Mouse (Mus musculus) midbrain, embryonic 11.5 days (tissue): Measurements from ENCODE around the gene Top3b. TPM values are rescaled to one million over a fixed set of nuclear protein-coding genes. Genes with fewer than 3 reads are reported as not detected.
A peak's percentile ranks its signal among the peaks of the same experiment; 100 is the strongest.

Source experiments
- ATAC-seq: fragments of 200-750 bp; cut with Nextera tagmentation; 2 replicates; pipeline ENCODE4 v1.8.0; 2017; ENCODE audit warnings: moderate TSS enrichment, moderate library complexity; ENCODE audit not compliant: low FRiP score
- DNase-seq: peaks from one replicate; pipeline ENCODE4 v3.0.0; 2015; ENCODE audit warnings: low spot score; ENCODE audit errors: missing footprints
- H3K27ac ChIP-seq: fragments of 300-500 bp; sonication (generic); 2 replicates; pipeline ENCODE4 v1.5.1; 2014; ENCODE audit warnings: low read depth, low read length
- H3K27me3 ChIP-seq: fragments of 300-500 bp; sonication (generic); 2 replicates; pipeline ENCODE4 v1.6.1; 2014; ENCODE audit warnings: mild to moderate bottlenecking, low read length, moderate library complexity, mixed read lengths; ENCODE audit not compliant: control insufficient read depth, insufficient read depth
- H3K36me3 ChIP-seq: fragments of 300-500 bp; sonication (generic); 2 replicates; pipeline ENCODE4 v1.6.1; 2014; ENCODE audit warnings: mild to moderate bottlenecking, low read length, moderate library complexity, mixed read lengths; ENCODE audit not compliant: control insufficient read depth, insufficient read depth
- H3K4me1 ChIP-seq: fragments of 300-500 bp; sonication (generic); 2 replicates; pipeline ENCODE4 v1.6.1; 2014; ENCODE audit warnings: low read length; ENCODE audit not compliant: control insufficient read depth, insufficient read depth
- H3K4me2 ChIP-seq: fragments of 300-500 bp; sonication (generic); 2 replicates; pipeline ENCODE4 v1.6.1; 2014; ENCODE audit warnings: mild to moderate bottlenecking, moderate library complexity
- H3K4me3 ChIP-seq: fragments of 300-500 bp; sonication (generic); 2 replicates; pipeline ENCODE4 v1.5.1; 2014; ENCODE audit warnings: low read depth, low read length
- H3K9ac ChIP-seq: fragments of 300-500 bp; sonication (generic); 2 replicates; pipeline ENCODE4 v1.6.1; 2014; ENCODE audit warnings: low read length
- H3K9me3 ChIP-seq: fragments of 300-500 bp; sonication (generic); 2 replicates; pipeline ENCODE4 v1.6.1; 2016; ENCODE audit warnings: low read length; ENCODE audit not compliant: control insufficient read depth
- WGBS: fragments of 180-500 bp; shearing (Covaris S2); extraction: QIAGEN DNeasy Blood & Tissue Kit; methylation state at CpG from one replicate; pipeline ENCODE4 v1.1.7; 2014; 5-methylcytosine and 5-hydroxymethylcytosine counted together
- polyA plus RNA-seq: library from polyadenylated mRNA; unstranded; fragments of >200 nt; fragmentation: Nextera tagmentation; extraction: Ambion mirVana; gene quantifications from 2 replicates; pipeline ENCODE4 v1.2.1, GENCODE M21; 2014

Gene Top3b
- polyA plus RNA-seq, 1 experiment from 2014 or later: 56.7 TPM

DNA sequence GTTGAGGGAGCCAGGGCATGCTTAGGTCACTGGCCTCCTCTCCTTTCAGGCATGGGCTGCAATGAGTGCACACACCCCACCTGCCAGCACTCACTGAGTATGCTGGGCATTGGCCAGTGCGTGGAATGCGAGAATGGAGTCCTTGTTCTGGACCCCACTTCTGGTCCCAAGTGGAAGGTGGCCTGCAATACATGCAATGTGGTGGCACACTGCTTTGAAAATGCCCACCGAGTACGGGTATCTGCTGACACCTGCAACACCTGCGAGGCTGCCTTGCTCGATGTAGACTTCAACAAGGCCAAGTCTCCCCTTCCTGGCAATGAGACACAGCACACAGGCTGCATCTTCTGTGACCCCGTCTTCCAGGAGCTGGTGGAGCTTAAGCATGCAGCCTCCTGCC is 21.8 kb downstream of the Top3b start:
- H3K36me3 ChIP-seq: peaks cover 16% of the 10 kb centered on the region
- peaks cover 7% of the 10 kb centered on the region for H3K4me1 ChIP-seq
- H3K9ac ChIP-seq: no peak overlapping the region
- no peaks in the 10 kb centered on the region for H3K9me3 ChIP-seq
- H3K4me2 ChIP-seq: no peak overlapping the region
- WGBS: 92% methylated on average over 7 of the region's 7 CpGs
- no peak for ATAC-seq
- no peak overlapping the region for H3K27ac ChIP-seq
- no peaks in the 10 kb centered on the region for H3K27me3 ChIP-seq
- no peak for DNase-seq
- no peak overlapping the region for H3K4me3 ChIP-seq

DNA sequence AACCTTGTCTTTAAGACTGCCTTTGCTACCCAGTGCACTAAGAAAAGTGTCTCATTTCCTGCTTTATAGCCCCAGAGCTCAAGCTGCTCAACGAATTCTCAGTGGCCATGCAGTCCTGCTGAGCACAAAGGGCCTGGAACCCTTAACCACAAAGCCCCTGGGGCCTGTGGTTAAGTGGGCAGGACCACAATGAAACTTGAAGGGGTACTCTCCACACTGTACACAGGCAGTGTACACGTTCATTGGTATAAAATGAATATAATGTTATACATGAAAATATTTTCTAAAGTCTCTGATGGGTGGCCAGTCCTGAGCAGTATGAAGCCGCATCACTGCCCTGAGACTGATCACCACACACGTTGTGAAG is 25.5 kb downstream of the Top3b start:
- H3K9ac ChIP-seq: peak overlapping the region; percentile 75; the same call in 1 of the 2 replicates
- H3K9me3 ChIP-seq: no peaks in the 10 kb centered on the region
- peak; percentile 83 for DNase-seq
- H3K27ac ChIP-seq: no peak overlapping the region
- H3K36me3 ChIP-seq: peaks cover 3% of the 10 kb centered on the region
- H3K4me2 ChIP-seq: no peak overlapping the region
- no peaks in the 10 kb centered on the region for H3K27me3 ChIP-seq
- no peak for ATAC-seq
- 27% methylated on average over 4 of the region's 4 CpGs for whole genome bisulfite sequencing
- peaks cover 10% of the 10 kb centered on the region for H3K4me1 ChIP-seq
- H3K4me3 ChIP-seq: peak overlapping the region; percentile 63; the same call in 1 of the 2 replicates

DNA sequence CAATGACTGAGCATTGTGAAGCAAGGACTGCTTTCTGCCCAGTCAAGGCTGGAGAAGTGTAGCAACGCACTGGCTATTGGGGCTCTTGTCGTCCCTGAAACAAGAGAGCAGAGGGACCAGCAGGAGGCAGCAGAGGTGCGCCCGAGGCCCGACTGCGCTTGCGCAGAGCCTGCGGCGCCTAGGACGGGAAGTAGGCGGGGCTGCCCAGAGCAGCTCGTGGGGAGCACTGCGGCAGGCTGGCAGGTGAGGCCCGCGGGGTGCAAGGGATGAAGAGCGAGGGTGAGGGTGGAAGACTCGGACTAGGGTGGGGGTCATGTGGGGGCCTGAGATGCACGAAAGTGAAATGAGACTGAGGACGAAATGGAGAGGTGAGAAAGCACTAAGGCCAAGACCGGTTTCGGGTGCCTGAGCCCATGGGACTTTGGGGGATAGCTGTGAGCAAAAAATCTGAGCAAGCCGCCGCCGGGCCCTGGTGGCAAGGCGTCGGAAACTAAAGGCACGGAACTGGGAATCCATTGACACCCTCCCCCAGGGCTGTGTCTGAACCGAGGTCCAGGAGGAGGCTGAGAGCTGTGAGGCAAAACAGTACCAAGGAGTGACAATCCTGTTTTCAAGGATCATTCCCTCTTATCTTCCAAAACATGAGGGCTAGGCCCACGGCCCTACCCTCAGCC is 26.0 kb downstream of the Top3b start, which contains the start of gene Ppm1f:
Gene Ppm1f, plus strand, starts transcription at position 88 of the 674 bp plus-strand sequence.
- H3K4me2 ChIP-seq: peak within 1 kb of the TSS; percentile 86

DNA sequence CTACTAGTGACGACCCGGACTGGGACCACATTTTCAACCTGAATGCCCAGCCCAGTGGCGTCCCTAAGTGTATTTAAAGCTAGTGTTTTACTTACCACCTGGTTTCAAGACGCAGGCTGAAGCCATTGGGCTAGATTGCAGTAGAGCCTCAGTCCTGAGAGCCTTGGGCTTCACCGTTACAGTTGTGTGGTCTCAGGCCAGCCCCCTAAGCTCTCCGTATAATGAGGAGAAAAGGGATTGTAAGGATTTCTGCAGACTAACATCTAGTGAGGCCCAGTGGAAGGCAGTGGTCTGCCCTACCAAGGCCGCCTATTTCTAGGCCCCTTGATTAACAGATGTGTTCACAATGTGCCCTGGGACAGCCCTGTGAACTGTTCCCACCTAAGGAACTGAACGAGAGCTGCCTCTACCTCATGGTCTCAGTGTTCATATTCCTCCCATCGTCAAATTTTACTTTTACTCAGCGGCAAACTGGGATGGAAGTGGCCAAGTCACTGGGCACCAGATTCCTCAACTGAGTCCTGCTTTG is 26.6 kb downstream of the Top3b start:
- no peaks in the 10 kb centered on the region for H3K9me3 ChIP-seq
- H3K4me2 ChIP-seq: peak overlapping the region; percentile 86
- ATAC-seq (peak; percentile 10), DNase-seq (peak; percentile 84)
- H3K27ac ChIP-seq: no peak overlapping the region
- H3K4me3 ChIP-seq: peak overlapping the region; percentile 63
- H3K9ac ChIP-seq: peak overlapping the region; percentile 75
- H3K36me3 ChIP-seq: peaks cover 3% of the 10 kb centered on the region; the same call in 1 of the 2 replicates
- H3K4me1 ChIP-seq: peaks cover 10% of the 10 kb centered on the region
- 28% methylated on average over 10 of the region's 10 CpGs for WGBS
- H3K27me3 ChIP-seq: no peaks in the 10 kb centered on the region

More for the DNA sequence above, 26.0 kb downstream of the Top3b start, which contains the start of gene Ppm1f:
- WGBS: 1% methylated on average over 29 of the region's 29 CpGs
- H3K9ac ChIP-seq: peak within 1 kb of the TSS; percentile 75
- peaks cover 3% of the 10 kb centered on the region; the same call in 1 of the 2 replicates for H3K36me3 ChIP-seq
- H3K27me3 ChIP-seq: no peaks in the 10 kb centered on the region
- H3K27ac ChIP-seq: no peak within 1 kb of the TSS
- H3K4me1 ChIP-seq: peaks cover 10% of the 10 kb centered on the region
- DNase-seq (peak; percentile 100), ATAC-seq (peak; percentile 94)
- H3K4me3 ChIP-seq: peak within 1 kb of the TSS; percentile 63
- H3K9me3 ChIP-seq: no peaks in the 10 kb centered on the region

DNA sequence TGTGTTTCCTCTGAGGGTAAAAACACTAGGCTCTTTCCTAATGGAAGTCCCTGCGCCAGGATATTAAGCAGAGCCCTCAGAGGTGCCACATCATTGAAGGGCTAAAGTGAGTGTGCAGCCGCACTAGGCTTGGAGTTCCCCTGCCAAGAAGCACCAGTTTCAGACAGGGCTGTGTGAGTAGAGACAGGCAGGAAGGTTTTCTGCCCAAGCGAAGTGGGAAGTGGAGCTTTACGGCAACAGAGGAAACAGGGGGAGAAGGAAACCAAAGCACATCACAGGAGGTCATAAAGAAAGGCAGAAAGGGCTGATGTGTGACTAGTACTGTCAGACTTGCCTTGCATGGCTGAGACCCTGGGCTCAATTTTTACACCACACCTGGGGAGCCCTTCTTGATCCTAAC is 31.8 kb downstream of the Top3b start:
- Histone ChIP-seq H3K36me3 (peaks cover 1% of the 10 kb centered on the region), H3K4me3 (no peak overlapping the region), H3K4me1 (peaks cover 4% of the 10 kb centered on the region), H3K27me3 (no peaks in the 10 kb centered on the region), H3K9ac (no peak overlapping the region), H3K27ac (no peak overlapping the region), H3K4me2 (no peak overlapping the region), H3K9me3 (no peaks in the 10 kb centered on the region)
- DNase-seq (no peak), ATAC-seq (no peak)
- 79% methylated on average over 4 of the region's 4 CpGs for WGBS

DNA sequence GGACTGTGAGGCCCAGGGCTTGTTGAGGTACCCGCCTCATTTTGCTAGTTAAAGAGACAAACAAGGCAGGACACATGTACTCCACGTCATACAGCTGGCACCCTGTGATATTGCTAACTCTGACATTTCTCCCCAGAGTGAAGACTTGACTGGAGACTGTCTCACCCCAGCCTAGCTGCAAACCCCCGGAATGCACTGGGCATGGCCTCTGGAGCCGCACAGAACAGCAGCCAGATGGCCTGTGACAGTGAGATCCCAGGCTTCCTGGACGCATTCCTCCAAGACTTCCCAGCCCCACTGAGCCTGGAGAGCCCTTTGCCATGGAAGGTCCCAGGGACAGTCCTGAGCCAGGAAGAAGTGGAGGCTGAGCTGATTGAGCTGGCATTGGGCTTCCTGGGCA is 32.7 kb downstream of the Top3b start:
- Histone ChIP-seq H3K27me3 (no peaks in the 10 kb centered on the region), H3K4me3 (no peak overlapping the region), H3K36me3 (peaks cover 2% of the 10 kb centered on the region), H3K4me1 (no peaks in the 10 kb centered on the region), H3K9me3 (no peaks in the 10 kb centered on the region), H3K4me2 (no peak overlapping the region), H3K9ac (no peak overlapping the region), H3K27ac (no peak overlapping the region)
- ATAC-seq (no peak), DNase-seq (no peak)
- 92% methylated on average over 5 of the region's 5 CpGs for WGBS

DNA sequence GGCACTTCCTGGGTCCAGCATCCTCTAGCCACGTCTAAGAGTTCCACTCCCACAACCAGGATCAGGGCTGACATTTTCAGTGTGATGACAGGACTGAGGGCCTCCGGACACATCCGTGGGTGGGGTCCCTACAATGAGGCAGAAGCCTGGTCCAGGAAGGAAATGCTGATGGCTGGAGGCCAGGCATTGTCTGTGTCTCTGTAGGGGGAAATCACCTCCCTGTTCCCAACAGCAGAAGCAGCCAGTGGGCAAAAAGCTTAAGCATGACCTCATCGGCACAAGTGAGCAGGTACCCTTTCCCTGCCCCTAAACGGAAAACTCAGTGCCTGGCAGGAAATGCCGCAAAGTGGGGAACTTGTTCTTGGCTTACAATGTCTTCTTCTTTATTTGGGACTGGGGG is 37.3 kb downstream of the Top3b start:
- 85% methylated on average over 6 of the region's 6 CpGs for WGBS
- Histone ChIP-seq H3K9ac (no peak overlapping the region), H3K4me2 (no peak overlapping the region), H3K9me3 (no peaks in the 10 kb centered on the region), H3K4me3 (no peak overlapping the region), H3K27me3 (no peaks in the 10 kb centered on the region), H3K4me1 (0 out of 2 replicates have a peak, but pooled peaks cover 2% of the 10 kb centered on the region), H3K27ac (no peak overlapping the region), H3K36me3 (peaks cover 2% of the 10 kb centered on the region)
- no peak for ATAC-seq
- DNase-seq: no peak

DNA sequence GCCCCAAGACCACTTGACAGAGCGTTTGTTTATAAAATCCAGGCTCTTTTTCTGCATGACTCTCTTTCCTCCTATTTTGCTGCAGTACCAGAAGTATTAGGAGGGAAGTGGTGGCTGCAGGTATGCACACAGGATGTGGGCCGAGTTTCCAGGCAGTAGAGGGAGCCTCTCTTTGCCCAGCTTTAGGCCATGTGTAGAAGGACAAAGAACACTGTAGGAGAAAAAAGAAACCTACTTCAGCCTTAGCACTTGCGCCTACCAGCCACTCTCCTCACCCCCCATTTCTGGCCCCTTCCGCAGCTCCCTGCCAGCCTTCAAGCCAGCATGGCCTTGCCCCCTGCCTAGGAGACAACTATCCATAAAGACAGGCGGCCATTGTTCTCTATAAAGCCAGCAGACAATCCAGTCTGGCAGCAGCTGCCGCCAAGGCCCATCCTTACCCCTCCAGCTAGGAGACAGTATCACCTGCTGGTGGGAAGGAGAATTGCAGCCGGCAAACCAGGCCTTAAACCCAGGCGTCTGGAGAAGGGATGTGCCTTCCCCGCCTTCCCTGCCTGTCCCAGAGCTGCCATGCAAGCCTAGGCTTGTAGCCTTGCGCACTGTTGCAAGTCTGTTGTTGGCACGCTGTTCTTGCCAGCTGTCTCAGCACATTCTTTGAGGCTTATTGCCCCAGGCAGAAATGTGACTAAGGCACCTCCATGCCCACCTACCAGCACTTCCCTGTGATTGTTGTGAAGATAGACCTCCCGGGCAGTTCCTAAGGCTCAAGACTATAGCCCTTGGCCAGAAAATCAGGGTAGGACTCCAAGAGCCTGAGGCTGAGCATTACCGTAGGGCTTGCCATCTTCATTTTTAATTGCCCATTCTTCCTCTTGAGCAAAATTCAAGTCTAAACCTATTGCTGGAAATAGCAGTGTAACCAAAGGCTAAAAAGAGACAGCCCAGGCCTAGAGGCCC is 41.4 kb downstream of the Top3b start:
- ATAC-seq (peak; percentile 97), DNase-seq (peak; percentile 97)
- 0 out of 2 replicates have a peak, but pooled peaks cover 2% of the 10 kb centered on the region for H3K4me1 ChIP-seq
- 32% methylated on average over 13 of the region's 13 CpGs for WGBS
- H3K4me3 ChIP-seq: no peak overlapping the region
- peak overlapping the region; percentile 73 for H3K27ac ChIP-seq
- H3K36me3 ChIP-seq: peaks cover 7% of the 10 kb centered on the region
- H3K9ac ChIP-seq: peak overlapping the region; percentile 40; the same call in 1 of the 2 replicates
- H3K9me3 ChIP-seq: no peaks in the 10 kb centered on the region
- H3K4me2 ChIP-seq: no peak overlapping the region
- H3K27me3 ChIP-seq: no peaks in the 10 kb centered on the region
